Mouse (Mus musculus): Measurements from ENCODE around the gene Slc6a19. TPM values are rescaled to one million over a fixed set of nuclear protein-coding genes. Genes with fewer than 3 reads are reported as not detected.

Slc6a19 gene
- polyA plus RNA-seq, 1 experiment from 2014 or later, result 0.56 TPM

DNA sequence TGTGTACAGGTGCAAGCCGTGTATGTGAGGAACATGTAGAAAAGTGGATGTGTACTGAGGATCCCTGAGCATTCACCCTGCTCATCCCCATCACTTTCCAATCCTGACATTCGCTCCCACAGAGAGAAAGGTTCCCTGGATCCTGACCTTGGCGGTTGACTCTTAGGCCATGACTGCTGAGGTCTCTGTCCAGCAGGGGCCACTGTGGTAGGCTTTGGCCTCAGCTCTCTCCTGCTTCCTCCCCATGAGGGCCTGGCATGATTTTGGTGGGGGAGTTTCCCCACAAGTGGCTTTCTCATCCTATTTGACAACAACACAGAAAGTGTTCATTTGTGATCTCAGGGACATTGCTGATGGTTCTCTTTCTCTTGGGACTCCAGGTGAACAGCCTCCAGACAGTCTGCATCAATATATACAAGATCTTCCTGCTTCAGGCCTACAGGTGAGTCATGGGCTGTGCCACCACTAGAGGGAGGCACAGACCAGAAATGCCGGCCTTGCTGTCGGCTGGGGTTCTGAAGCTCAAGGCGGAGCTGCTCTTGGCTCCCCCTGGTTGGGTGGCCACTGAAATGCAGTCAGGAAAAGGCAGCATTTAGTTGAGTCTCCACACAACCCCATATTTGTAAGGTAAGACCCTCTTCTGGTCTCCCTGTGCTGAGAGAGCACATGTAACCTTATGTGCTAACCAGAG is 58.1 kb downstream of the Slc6a19 start:
- H3K27me3 ChIP-seq, result no peaks in the 10 kb centered on the region
- H3K9ac ChIP-seq, result no peak overlapping the region
- no peak overlapping the region for H3K27ac ChIP-seq (replicated peaks)
- 46% methylated on average over 6 of the region's 6 CpGs for WGBS
- no peaks in the 10 kb centered on the region for H3K9me3 ChIP-seq
- H3K36me3 ChIP-seq, result peaks cover 24% of the 10 kb centered on the region
- H3K4me2 ChIP-seq, result no peak overlapping the region
- 0 out of 2 replicates have a peak, but pooled peaks cover 6% of the 10 kb centered on the region for H3K4me1 ChIP-seq (replicated peaks)
- ATAC-seq (ENCODE audit: low read depth), result no peak; the same call in 1 of the 2 replicates
- H3K4me3 ChIP-seq, result no peak overlapping the region

GRCm38 (mm10) chr13:73641296-73641695 is 63.4 kb downstream of the Slc6a19 start:
- no peak overlapping the region for H3K9ac ChIP-seq
- no peak overlapping the region for H3K27ac ChIP-seq (replicated peaks)
- H3K9me3 ChIP-seq, result no peaks in the 10 kb centered on the region
- H3K27me3 ChIP-seq, result no peaks in the 10 kb centered on the region
- ATAC-seq (ENCODE audit: low read depth), result no peak
- no peak overlapping the region for H3K4me3 ChIP-seq
- H3K4me1 ChIP-seq (replicated peaks), result 0 out of 2 replicates have a peak, but pooled peaks cover 6% of the 10 kb centered on the region
- H3K36me3 ChIP-seq, result peaks cover 13% of the 10 kb centered on the region; the same call in 1 of the 2 replicates
- H3K4me2 ChIP-seq, result no peak overlapping the region
- 85% methylated on average over 4 of the region's 4 CpGs for WGBS

DNA sequence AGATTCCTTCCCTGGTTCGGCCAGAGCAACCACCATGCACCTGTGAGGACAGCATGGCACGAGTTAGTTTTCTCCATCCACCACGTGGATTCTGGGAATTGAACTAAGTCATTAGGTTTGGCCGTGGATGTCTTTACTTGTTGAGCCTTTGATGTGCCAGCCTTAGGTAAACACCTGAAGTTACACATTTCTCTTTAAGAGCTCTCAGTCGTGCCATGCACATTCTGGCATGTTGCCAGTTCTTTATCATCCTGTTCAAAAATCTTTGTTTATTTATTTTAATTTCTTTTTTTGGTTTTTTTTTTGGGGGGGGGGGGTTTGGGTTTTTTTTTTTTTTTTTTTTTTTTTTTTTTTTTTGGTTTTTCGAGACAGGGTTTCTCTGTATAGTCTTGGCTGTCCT is 66.8 kb downstream of the Slc6a19 start:
- Histone ChIP-seq H3K4me1 (replicated peaks) (0 out of 2 replicates have a peak, but pooled peaks cover 6% of the 10 kb centered on the region), H3K9me3 (no peaks in the 10 kb centered on the region), H3K9ac (no peak overlapping the region), H3K36me3 (peaks cover 35% of the 10 kb centered on the region), H3K27me3 (no peaks in the 10 kb centered on the region), H3K4me2 (no peak overlapping the region), H3K4me3 (no peak overlapping the region), H3K27ac (replicated peaks) (no peak overlapping the region)
- ATAC-seq (ENCODE audit: low read depth), result no peak
- WGBS, result 83% methylated on average over 5 of the region's 6 CpGs

GRCm38 (mm10) chr13:73631837-73632236 is 72.8 kb downstream of the Slc6a19 start:
- ATAC-seq (ENCODE audit: low read depth), result no peak
- Histone ChIP-seq H3K4me3 (no peak overlapping the region), H3K4me1 (replicated peaks) (peaks cover 36% of the 10 kb centered on the region), H3K27ac (replicated peaks) (no peak overlapping the region), H3K9me3 (no peaks in the 10 kb centered on the region), H3K27me3 (no peaks in the 10 kb centered on the region), H3K9ac (no peak overlapping the region), H3K4me2 (no peak overlapping the region), H3K36me3 (peaks cover 22% of the 10 kb centered on the region)
- 92% methylated on average over 3 of the region's 3 CpGs for WGBS

Other genes with a start within 250 kb of the Slc6a19 start
- gene Lpcat1, start 237.7 kb downstream of the Slc6a19 start, polyA plus RNA-seq (2015; fragmentation: Nextera tagmentation; extraction: Ambion mirVana), result 51.7 and 55.0 TPM in 2 replicates
- 0.13 TPM in 1 of 2 replicates, not detected in the other for gene Slc6a3, start 168.1 kb downstream of the Slc6a19 start, polyA plus RNA-seq (2015; fragmentation: Nextera tagmentation; extraction: Ambion mirVana)
- 126 and 138 TPM in 2 replicates for gene Clptm1l, start 100.9 kb downstream of the Slc6a19 start, polyA plus RNA-seq (2015; fragmentation: Nextera tagmentation; extraction: Ambion mirVana)
- gene Tert, start 78.0 kb downstream of the Slc6a19 start, polyA plus RNA-seq (2015; fragmentation: Nextera tagmentation; extraction: Ambion mirVana), result 4.8 and 5.3 TPM in 2 replicates
- not detected in 2 replicates for gene Slc6a18, start 26.8 kb downstream of the Slc6a19 start, polyA plus RNA-seq (2015; fragmentation: Nextera tagmentation; extraction: Ambion mirVana)
- gene Slc12a7, start 28.2 kb upstream of the Slc6a19 start, polyA plus RNA-seq (2015; fragmentation: Nextera tagmentation; extraction: Ambion mirVana), result 13.4 and 13.6 TPM in 2 replicates
- 8.7 and 9.8 TPM in 2 replicates for gene Nkd2, start 142.8 kb upstream of the Slc6a19 start, polyA plus RNA-seq (2015; fragmentation: Nextera tagmentation; extraction: Ambion mirVana)
- 12.1 and 15.9 TPM in 2 replicates for gene Trip13, start 232.9 kb upstream of the Slc6a19 start, polyA plus RNA-seq (2015; fragmentation: Nextera tagmentation; extraction: Ambion mirVana)
- gene Brd9, start 232.9 kb upstream of the Slc6a19 start, polyA plus RNA-seq (2015; fragmentation: Nextera tagmentation; extraction: Ambion mirVana), result 91.4 and 94.2 TPM in 2 replicates

Data from neural tube, embryonic 13.5 days (tissue).